Mouse (Mus musculus) CH12.LX (cell line): ENCODE data around the gene Ppp2r5c. TPM values are rescaled to one million over a fixed set of nuclear protein-coding genes. Genes with fewer than 3 reads are reported as not detected.

ENCODE experiments used
- DNase-seq: peaks from one replicate; pipeline ENCODE4 v3.0.0-alpha.2; 2013; ENCODE audit errors: extremely low read depth
- H3K27ac ChIP-seq: 2 replicates; pipeline ENCODE4 v1.5.1; 2012; ENCODE audit warnings: low read depth, mild to moderate bottlenecking, control low read depth, moderate library complexity; ENCODE audit not compliant: insufficient read depth
- H3K27me3 ChIP-seq: replicated peaks from 2 replicates; pipeline ENCODE3; 2012; ENCODE audit warnings: inconsistent platforms
- H3K36me3 ChIP-seq, 2 experiments: replicated peaks in 1 of 2; 2 replicates each; pipeline versions ENCODE3 to v1.6.1; 2012; ENCODE audit warnings: inconsistent platforms in 1 of 2, low read length in 1 of 2, mild to moderate bottlenecking in 1 of 2, mixed read lengths in 1 of 2, moderate library complexity in 1 of 2; ENCODE audit not compliant: control insufficient read depth in 1 of 2, insufficient read depth in 1 of 2
- H3K4me1 ChIP-seq, 2 experiments: 2 replicates each; pipeline ENCODE4 v1.6.1; 2012; ENCODE audit warnings: inconsistent platforms in 1 of 2, moderate library complexity in 1 of 2; ENCODE audit not compliant: insufficient read depth in 2 of 2, control insufficient read depth in 1 of 2
- H3K4me2 ChIP-seq: 2 replicates; pipeline ENCODE4 v1.6.1; 2012; ENCODE audit warnings: low read depth, mild to moderate bottlenecking, control low read depth; ENCODE audit not compliant: poor library complexity, insufficient read depth, severe bottlenecking
- H3K4me3 ChIP-seq, 3 experiments: fragments of 150-350 bp in 1 of 3; sonication (generic) in 1 of 3; replicated peaks in 1 of 3; 2 replicates each; pipeline versions ENCODE3 to v1.5.1; 2011 to 2012; ENCODE audit warnings: low read depth in 2 of 3, low read length in 2 of 3, mild to moderate bottlenecking in 2 of 3, moderate library complexity in 2 of 3, control low read depth in 1 of 3, improper control_type of control experiment in 1 of 3, inconsistent platforms in 1 of 3, mixed read lengths in 1 of 3; ENCODE audit not compliant: poor library complexity in 1 of 3
- H3K79me2 ChIP-seq: replicated peaks from 2 replicates; pipeline ENCODE4 v1.6.1; 2012; ENCODE audit warnings: mild to moderate bottlenecking, moderate library complexity; ENCODE audit not compliant: control insufficient read depth, poor library complexity, insufficient read depth, severe bottlenecking; ENCODE audit errors: extremely low read depth
- H3K9ac ChIP-seq: 2 replicates; pipeline ENCODE4 v1.6.1; 2012; ENCODE audit warnings: low read depth, mild to moderate bottlenecking, control low read depth, moderate library complexity; ENCODE audit not compliant: insufficient read depth
- H3K9me3 ChIP-seq: replicated peaks from 2 replicates; pipeline ENCODE3; 2012; ENCODE audit warnings: low read length, inconsistent platforms, mixed read lengths
- BHLHE40 ChIP-seq: IDR thresholded peaks from 2 replicates; pipeline ENCODE4 v1.6.1; 2011; ENCODE audit warnings: mild to moderate bottlenecking, low read depth, low read length, improper control_type of control experiment
- CHD2 ChIP-seq: IDR thresholded peaks from 2 replicates; pipeline ENCODE4 v1.6.1; 2011; ENCODE audit warnings: low read length, improper control_type of control experiment
- ELF1 ChIP-seq: IDR thresholded peaks from 2 replicates; pipeline ENCODE4 v1.6.1; 2014; ENCODE audit warnings: low read depth, mild to moderate bottlenecking, inconsistent platforms, low read length, improper control_type of control experiment
- EP300 ChIP-seq: IDR thresholded peaks from 2 replicates; pipeline ENCODE4 v1.6.1; 2011; ENCODE audit warnings: low read length, improper control_type of control experiment
- GABPA ChIP-seq: IDR thresholded peaks from 2 replicates; pipeline ENCODE4 v1.6.1; 2012; ENCODE audit warnings: low read depth, low read length, improper control_type of control experiment, inconsistent platforms; ENCODE audit not compliant: insufficient replicate concordance
- HCFC1 ChIP-seq: IDR thresholded peaks from 2 replicates; pipeline ENCODE4 v1.6.1; 2012; ENCODE audit warnings: low read depth, mild to moderate bottlenecking, inconsistent platforms, low read length, improper control_type of control experiment
- IRF4 ChIP-seq: IDR thresholded peaks from 2 replicates; pipeline ENCODE4 v1.6.1; 2014; ENCODE audit warnings: low read depth, mild to moderate bottlenecking, inconsistent platforms, low read length, improper control_type of control experiment
- JUN ChIP-seq: IDR thresholded peaks from 2 replicates; pipeline ENCODE4 v1.6.1; 2011; ENCODE audit warnings: low read depth, mild to moderate bottlenecking, low read length, improper control_type of control experiment, moderate library complexity; ENCODE audit not compliant: insufficient read depth
- MAX ChIP-seq: IDR thresholded peaks from 2 replicates; pipeline ENCODE4 v1.6.1; 2011; ENCODE audit warnings: low read length, improper control_type of control experiment
- MAZ ChIP-seq: IDR thresholded peaks from 2 replicates; pipeline ENCODE4 v1.6.1; 2012; ENCODE audit warnings: low read depth, mild to moderate bottlenecking, inconsistent platforms, low read length, improper control_type of control experiment, moderate library complexity
- NELFE ChIP-seq: IDR thresholded peaks from 2 replicates; pipeline ENCODE4 v1.6.1; 2011; ENCODE audit warnings: low read depth, low read length, improper control_type of control experiment
- NRF1 ChIP-seq: IDR thresholded peaks from 2 replicates; pipeline ENCODE4 v1.6.1; 2014; ENCODE audit warnings: low read depth, mild to moderate bottlenecking, inconsistent platforms, low read length, improper control_type of control experiment, moderate library complexity
- PAX5 ChIP-seq: IDR thresholded peaks from 2 replicates; pipeline ENCODE4 v1.6.1; 2012; ENCODE audit warnings: low read length, inconsistent platforms, mixed read lengths
- POLR2AphosphoS2 ChIP-seq: IDR thresholded peaks from 2 replicates; pipeline ENCODE4 v1.6.1; 2011; ENCODE audit warnings: low read depth, low read length, improper control_type of control experiment
- RAD21 ChIP-seq: IDR thresholded peaks from 2 replicates; pipeline ENCODE4 v1.6.1; 2011; ENCODE audit warnings: low read depth, mild to moderate bottlenecking, low read length, improper control_type of control experiment, moderate library complexity
- SIN3A ChIP-seq: IDR thresholded peaks from 2 replicates; pipeline ENCODE4 v1.6.1; 2012; ENCODE audit warnings: low read length, improper control_type of control experiment, inconsistent platforms
- TCF12 ChIP-seq: IDR thresholded peaks from 2 replicates; pipeline ENCODE4 v1.6.1; 2014; ENCODE audit warnings: low read depth, mild to moderate bottlenecking, inconsistent platforms, low read length, improper control_type of control experiment
- USF1 ChIP-seq: IDR thresholded peaks from 2 replicates; pipeline ENCODE4 v1.6.1; 2014; ENCODE audit warnings: low read depth, mild to moderate bottlenecking, inconsistent platforms, low read length, improper control_type of control experiment
- ZC3H11A ChIP-seq: IDR thresholded peaks from 2 replicates; pipeline ENCODE4 v1.6.1; 2012; ENCODE audit warnings: low read depth, mild to moderate bottlenecking, inconsistent platforms, low read length, improper control_type of control experiment
- ZNF384 ChIP-seq: IDR thresholded peaks from 2 replicates; pipeline ENCODE4 v1.6.1; 2012; ENCODE audit warnings: low read depth, low read length, improper control_type of control experiment, inconsistent platforms
- dilution Hi-C: fragments of 300-500 bp; cut with MboI; formaldehyde crosslinking; loops from 2 replicates; pipeline ENCODE4 v1.14.3; 2020; ENCODE audit warnings: low sequenced_read_pairs; ENCODE audit not compliant: extremely low pct_unique_long_range_greater_than_20kb, extremely low pct_ligation_motif_present
- in situ Hi-C: fragments of 300-500 bp; cut with MboI; formaldehyde crosslinking; loops from 3 replicates; pipeline ENCODE4 v1.14.3; 2019; ENCODE audit warnings: low sequenced_read_pairs, low pct_ligation_motif_present, low pct_unique_long_range_greater_than_20kb, mixed read lengths
- polyA plus RNA-seq: library from polyadenylated mRNA; unstranded; fragments of >175 nt; gene quantifications from 2 replicates; pipeline ENCODE4 v1.2.1, GENCODE M21; 2012; ENCODE audit warnings: low read depth; ENCODE audit not compliant: insufficient read length
- total RNA-seq, 2 experiments: library from RNA; depleted of rRNA; stranded (reverse); fragments of 300-350 nt in 1 of 2; fragments of >200 nt in 1 of 2; gene quantifications; 2 replicates each; pipeline ENCODE4 v1.2.3; 2012 to 2014

Gene Ppp2r5c
- total and polyA plus RNA-seq, 3 experiments: 71.6 to 111 (median 97.7) TPM

DNA sequence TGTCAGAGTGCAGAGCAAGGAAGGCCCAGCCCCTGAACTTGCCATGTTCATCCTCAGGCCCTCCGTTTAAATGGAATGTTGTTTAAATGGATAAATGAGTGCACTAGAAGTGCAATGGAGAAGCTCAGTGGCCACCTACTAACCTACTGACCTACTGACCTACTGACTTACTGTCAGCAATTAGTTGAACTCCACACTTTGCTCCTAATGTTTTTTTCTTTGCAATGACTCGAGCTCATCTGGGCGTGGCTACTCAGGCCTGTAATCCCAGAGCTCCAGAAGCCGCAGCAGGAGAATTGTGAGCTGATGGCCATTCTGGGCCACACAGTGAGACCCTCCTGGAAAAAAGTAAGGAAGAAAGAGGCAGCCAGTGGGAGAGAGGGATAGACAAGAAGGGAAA, 129.0 kb downstream of the Ppp2r5c start:
- Histone ChIP-seq H3K9ac (no peak overlapping the region), H3K4me1 (no peaks in the 10 kb centered on the region), H3K9me3 (no peaks in the 10 kb centered on the region), H3K79me2 (no peaks in the 10 kb centered on the region), H3K4me3 (no peak overlapping the region), H3K27me3 (no peaks in the 10 kb centered on the region), H3K4me2 (no peak overlapping the region)
- DNase-seq: no peak
- dilution Hi-C loops: no loop called here
- TF ChIP-seq SIN3A: no peak
- no peak for TF ChIP-seq NRF1
- no peak for TF ChIP-seq CHD2
- TF ChIP-seq JUN: no peak
- no peak for TF ChIP-seq RAD21
- TF ChIP-seq ELF1: no peak
- no peak for TF ChIP-seq ZNF384
- no peak for TF ChIP-seq USF1
- TF ChIP-seq GABPA: no peak
- no peak for TF ChIP-seq POLR2AphosphoS2
- no peak for TF ChIP-seq NELFE
- TF ChIP-seq HCFC1: no peak
- TF ChIP-seq TCF12: no peak
- no peak for TF ChIP-seq PAX5
- TF ChIP-seq, all 38 proteins: peak for 0
- no peak overlapping the region for H3K27ac ChIP-seq
- peaks cover 39 to 92% of the 10 kb centered on the region in 2 experiments for H3K36me3 ChIP-seq
- in situ Hi-C loops: no loop called here

GRCm38 (mm10) chr12:110578333-110578732, 131.4 kb downstream of the Ppp2r5c start:
- in situ Hi-C loops: no loop called here
- H3K4me3 ChIP-seq: no peak overlapping the region
- TF ChIP-seq BHLHE40: no peak
- TF ChIP-seq ELF1: no peak
- no peak for TF ChIP-seq IRF4
- TF ChIP-seq PAX5: no peak
- no peak for TF ChIP-seq EP300
- no peak for TF ChIP-seq MAZ
- TF ChIP-seq USF1: no peak
- TF ChIP-seq MAX: no peak
- no peak for TF ChIP-seq ZC3H11A
- TF ChIP-seq, all 38 proteins: peak for 0
- Histone ChIP-seq H3K36me3 (peaks cover 29 to 77% of the 10 kb centered on the region in 2 experiments), H3K27me3 (no peaks in the 10 kb centered on the region), H3K27ac (no peak overlapping the region), H3K9me3 (no peaks in the 10 kb centered on the region), H3K4me2 (no peak overlapping the region), H3K4me1 (peaks cover 0 to 2% of the 10 kb centered on the region in 2 experiments; a peak in 1 of 4 replicates), H3K79me2 (no peaks in the 10 kb centered on the region), H3K9ac (no peak overlapping the region)
- DNase-seq: no peak
- dilution Hi-C loops: no loop called here
